In genomic region chr10:7208859-7209441, GRCm38 (mm10) we compare ENCODE assay signal across 14 mouse cellular contexts. TPM values are rescaled to one million over a fixed set of nuclear protein-coding genes. Genes with fewer than 3 reads are reported as not detected.
A peak's percentile ranks its signal among the peaks of the same experiment; 100 is the strongest.
DNase-seq lines count a peak whose midpoint lies in the region; ATAC-seq and TF ChIP-seq lines count a peak whose summit lies in the region.
"Had no signal": no experiment of that assay in that cellular context is flagged by ENCODE, and none has a peak within 500 bp of the region (broad histone marks: within the 10 kb centered on the region; RNA-seq: fewer than 3 reads in every experiment).

No protein-coding gene starts in this region.

- peak overlapping the region; percentile 75 for H3K4me2 ChIP-seq in kidney, postnatal 0 days (ENCODE audit: low read length)
- 0 out of 2 replicates have a peak overlapping the region, but pooled peaks have one; percentile 9 for H3K4me2 ChIP-seq in intestine, embryonic 16.5 days (ENCODE audit: low read depth, low read length)
- peak overlapping the region; percentile 94 for H3K4me2 ChIP-seq in liver, postnatal 0 days (ENCODE audit: low read depth, low read length)
- H3K4me2 ChIP-seq: midbrain, embryonic 12.5 days had no signal

- H3K4me1 ChIP-seq in erythroblast, embryonic 14.5 days (ENCODE audit: control insufficient read depth): peaks cover 79% of the 10 kb centered on the region
- peaks cover 25% of the 10 kb centered on the region; the same call in 1 of the 2 replicates for H3K4me1 ChIP-seq in kidney, postnatal 0 days (replicated peaks; ENCODE audit: insufficient read depth, low read length)
- peaks cover 40% of the 10 kb centered on the region for H3K4me1 ChIP-seq in intestine, embryonic 16.5 days (ENCODE audit: control insufficient read depth, insufficient read depth, low read length)
- H3K4me1 ChIP-seq in liver, postnatal 0 days (ENCODE audit: insufficient read depth): peaks cover 23% of the 10 kb centered on the region

- H3K9me3 ChIP-seq in erythroblast, embryonic 14.5 days (ENCODE audit: control insufficient read depth, low read length): no peaks in the 10 kb centered on the region
- no peaks in the 10 kb centered on the region for H3K9me3 ChIP-seq in kidney, postnatal 0 days (replicated peaks; ENCODE audit: low read length)
- no peaks in the 10 kb centered on the region for H3K9me3 ChIP-seq in intestine, embryonic 16.5 days (ENCODE audit: control insufficient read depth, low read length)
- no peaks in the 10 kb centered on the region for H3K9me3 ChIP-seq in liver, postnatal 0 days (ENCODE audit: low read length)
- H3K9me3 ChIP-seq: midbrain, embryonic 12.5 days had no signal

- no peaks in the 10 kb centered on the region for H3K27me3 ChIP-seq in erythroblast, embryonic 14.5 days (ENCODE audit: control insufficient read depth)
- H3K27me3 ChIP-seq in kidney, postnatal 0 days (ENCODE audit: insufficient read depth, low read length): no peaks in the 10 kb centered on the region
- H3K27me3 ChIP-seq in intestine, embryonic 16.5 days (replicated peaks; ENCODE audit: control insufficient read depth, insufficient read depth, low read length): no peaks in the 10 kb centered on the region
- no peaks in the 10 kb centered on the region for H3K27me3 ChIP-seq in liver, postnatal 0 days (ENCODE audit: insufficient read depth, low read length)
- H3K27me3 ChIP-seq: midbrain, embryonic 12.5 days had no signal

- no peak for ATAC-seq in erythroblast, adult 5-6 weeks (replicated peaks; ENCODE audit: low FRiP score, poor library complexity, severe bottlenecking)
- ATAC-seq in kidney, postnatal 0 days (replicated peaks; ENCODE audit: low FRiP score, low read depth): no peak
- no peak for ATAC-seq in intestine, embryonic 16.5 days
- peak; percentile 72 for ATAC-seq in liver, postnatal 0 days
- ATAC-seq: hindbrain, embryonic 16.5 days had no signal

- H3K36me3 ChIP-seq in erythroblast, embryonic 14.5 days (ENCODE audit: control insufficient read depth): peaks cover 17% of the 10 kb centered on the region
- H3K36me3 ChIP-seq in kidney, postnatal 0 days (ENCODE audit: insufficient read depth, low read length): no peaks in the 10 kb centered on the region
- H3K36me3 ChIP-seq in intestine, embryonic 16.5 days (ENCODE audit: control insufficient read depth, insufficient read depth, low read length): no peaks in the 10 kb centered on the region
- H3K36me3 ChIP-seq in liver, postnatal 0 days (replicated peaks; ENCODE audit: insufficient read depth, low read length): peaks cover 2% of the 10 kb centered on the region; the same call in 1 of the 2 replicates
- H3K36me3 ChIP-seq: midbrain, embryonic 12.5 days had no signal

- no peak for TF ChIP-seq CTCF in kidney, postnatal 0 days (IDR thresholded peaks at IDR 0.05; ENCODE audit: low read depth)
- TF ChIP-seq CTCF in liver, postnatal 0 days (IDR thresholded peaks at IDR 0.05; ENCODE audit: low read depth): no peak

- 71% methylated on average over 10 of the region's 10 CpGs for WGBS in kidney, postnatal 0 days
- WGBS in intestine, embryonic 16.5 days: 64% methylated on average over 10 of the region's 10 CpGs
- 60% methylated on average over 10 of the region's 10 CpGs for WGBS in liver, postnatal 0 days (ENCODE audit: insufficient replicate concordance)

- H3K27ac ChIP-seq in kidney, postnatal 0 days: no peak overlapping the region
- no peak overlapping the region for H3K27ac ChIP-seq in intestine, embryonic 16.5 days (ENCODE audit: low read length)
- peak overlapping the region; percentile 62 for H3K27ac ChIP-seq in liver, postnatal 0 days (ENCODE audit: low read depth)
- H3K27ac ChIP-seq: left cerebral cortex, adult 2 months; midbrain, embryonic 12.5 days had no signal

- peak overlapping the region; percentile 10 for H3K4me3 ChIP-seq in erythroblast, embryonic 14.5 days (replicated peaks)
- no peak overlapping the region for H3K4me3 ChIP-seq in kidney, postnatal 0 days (replicated peaks; ENCODE audit: low read depth, low read length)
- no peak overlapping the region for H3K4me3 ChIP-seq in intestine, embryonic 16.5 days (ENCODE audit: low read length)
- peak overlapping the region; percentile 71; the same call in 1 of the 2 replicates for H3K4me3 ChIP-seq in liver, postnatal 0 days (ENCODE audit: low read depth, low read length)
- H3K4me3 ChIP-seq: left cerebral cortex, adult 2 months; midbrain, embryonic 12.5 days had no signal

- 0 out of 2 replicates have a peak, but pooled peaks have one; percentile 16 for TF ChIP-seq EP300 in liver, postnatal 0 days (IDR thresholded peaks at IDR 0.05; ENCODE audit: low read depth)

- no peak overlapping the region for H3K9ac ChIP-seq in kidney, postnatal 0 days (ENCODE audit: low read depth, low read length)
- H3K9ac ChIP-seq in intestine, embryonic 16.5 days (ENCODE audit: low read depth, low read length): no peak overlapping the region
- H3K9ac ChIP-seq in liver, postnatal 0 days (replicated peaks): no peak overlapping the region
- H3K9ac ChIP-seq: midbrain, embryonic 12.5 days had no signal

- DNase-seq in kidney, postnatal 0 days (ENCODE audit: low spot score): no peak
- no peak for DNase-seq in kidney, postnatal 36 days
- peak; percentile 37 for DNase-seq in liver, postnatal 0 days
- DNase-seq in frontal cortex, postnatal 25 days (ENCODE audit: low spot score in 2 of 2): no peak
- DNase-seq in layer of hippocampus, adult 11-12 months (ENCODE audit: low spot score): no peak
- DNase-seq: adrenal gland, postnatal 14 days; B cell, adult 2 months; kidney, postnatal 25 days had no signal

RNA-seq across cellular contexts. Expression of gene Cnksr3, which starts 3.1 kb away (rescaled TPM):
- polyA plus RNA-seq in erythroblast, embryonic 14.5 days (2012): 0.77 and 0.90 TPM in 2 replicates
- total RNA-seq in erythroblast, adult 5-6 weeks (2015; ENCODE audit: low replicate concordance): 1.3 and 2.1 TPM in 2 replicates
- total RNA-seq in erythroblast, adult 5-6 weeks (2017; ENCODE audit: low replicate concordance): 0.09 and 2.5 TPM in 2 replicates
- polyA plus RNA-seq in kidney, postnatal 0 days (2015; fragmentation: Nextera tagmentation; extraction: Ambion mirVana): 18.3 and 19.0 TPM in 2 replicates
- 13.4 and 14.2 TPM in 2 replicates for polyA plus RNA-seq in intestine, embryonic 16.5 days (2015; fragmentation: Nextera tagmentation; extraction: Ambion mirVana)
- polyA plus RNA-seq in liver, postnatal 0 days (2015; fragmentation: Nextera tagmentation; extraction: Ambion mirVana): 3.8 and 3.9 TPM in 2 replicates

Comparison
In these comparisons a context has a peak if more than half of its experiments do, and no peak if none do; other contexts are left out.
1. H3K4me3 ChIP-seq: peak in erythroblast, embryonic 14.5 days (single experiment) and liver, postnatal 0 days (single experiment); none in kidney, postnatal 0 days (single experiment) and intestine, embryonic 16.5 days (single experiment).
2. H3K4me2 ChIP-seq: peak in every context shown above with its lines; median percentile 94 in liver, postnatal 0 days; 75 in kidney, postnatal 0 days; 9 in intestine, embryonic 16.5 days.